Mouse (Mus musculus): ENCODE data around the gene Duoxa2. TPM values are rescaled to one million over a fixed set of nuclear protein-coding genes. Genes with fewer than 3 reads are reported as not detected.

Gene Duoxa2
- polyA plus RNA-seq, 1 experiment from 2014 or later, result 0.71 TPM

Other genes starting within 250 kb of the Duoxa2 start
- gene Spg11, start 180.5 kb upstream of the Duoxa2 start, polyA plus RNA-seq (2014; fragmentation: Nextera tagmentation; extraction: Ambion mirVana), result 9.3 and 9.8 TPM in 2 replicates
- gene B2m, start 151.2 kb upstream of the Duoxa2 start, polyA plus RNA-seq (2014; fragmentation: Nextera tagmentation; extraction: Ambion mirVana), result 353 and 386 TPM in 2 replicates
- 0.10 TPM in 1 of 2 replicates, not detected in the other for gene Trim69, start 138.2 kb upstream of the Duoxa2 start, polyA plus RNA-seq (2014; fragmentation: Nextera tagmentation; extraction: Ambion mirVana)
- gene Patl2, start 112.7 kb upstream of the Duoxa2 start, polyA plus RNA-seq (2014; fragmentation: Nextera tagmentation; extraction: Ambion mirVana), result 0.08 TPM in 1 of 2 replicates, not detected in the other
- gene Terb2, start 112.6 kb upstream of the Duoxa2 start, polyA plus RNA-seq (2014; fragmentation: Nextera tagmentation; extraction: Ambion mirVana), result not detected in 2 replicates
- gene Sord, start 64.2 kb upstream of the Duoxa2 start, polyA plus RNA-seq (2014; fragmentation: Nextera tagmentation; extraction: Ambion mirVana), result 27.1 and 31.9 TPM in 2 replicates
- 0.04 and 0.14 TPM in 2 replicates for gene Duox2, start 451 bp upstream of the Duoxa2 start, polyA plus RNA-seq (2014; fragmentation: Nextera tagmentation; extraction: Ambion mirVana)
- gene Duoxa1, start 14.8 kb downstream of the Duoxa2 start, polyA plus RNA-seq (2014; fragmentation: Nextera tagmentation; extraction: Ambion mirVana), result 3.6 and 4.2 TPM in 2 replicates
- gene Duox1, start 16.8 kb downstream of the Duoxa2 start, polyA plus RNA-seq (2014; fragmentation: Nextera tagmentation; extraction: Ambion mirVana), result 0.34 and 0.67 TPM in 2 replicates
- 5.5 and 6.4 TPM in 2 replicates for gene Shf, start 70.3 kb downstream of the Duoxa2 start, polyA plus RNA-seq (2014; fragmentation: Nextera tagmentation; extraction: Ambion mirVana)
- gene Slc28a2, start 127.6 kb downstream of the Duoxa2 start, polyA plus RNA-seq (2014; fragmentation: Nextera tagmentation; extraction: Ambion mirVana), result 1.0 and 1.2 TPM in 2 replicates
- not detected in 2 replicates for gene Gm14085, start 186.0 kb downstream of the Duoxa2 start, polyA plus RNA-seq (2014; fragmentation: Nextera tagmentation; extraction: Ambion mirVana)